Mouse (Mus musculus) embryonic facial prominence, embryonic 13.5 days (tissue): ENCODE results near the gene Baz1a. TPM values are rescaled to one million over a fixed set of nuclear protein-coding genes. Genes with fewer than 3 reads are reported as not detected.

Experiments used
- ATAC-seq: fragments of 200-750 bp; cut with Nextera tagmentation; 2 replicates; pipeline ENCODE4 v1.8.0; 2017; ENCODE audit warnings: low read depth; ENCODE audit not compliant: insufficient number of reproducible peaks, insufficient read depth, low FRiP score, low TSS enrichment
- H3K27ac ChIP-seq: fragments of 300-500 bp; sonication (generic); 2 replicates; pipeline ENCODE4 v1.5.1; 2015; ENCODE audit warnings: moderate library complexity, mild to moderate bottlenecking, inconsistent platforms
- H3K27me3 ChIP-seq: fragments of 300-500 bp; sonication (generic); 2 replicates; pipeline ENCODE4 v1.6.1; 2015; ENCODE audit warnings: mild to moderate bottlenecking, inconsistent platforms
- H3K36me3 ChIP-seq: fragments of 300-500 bp; sonication (generic); 2 replicates; pipeline ENCODE4 v1.6.1; 2015; ENCODE audit warnings: mild to moderate bottlenecking, inconsistent platforms
- H3K4me1 ChIP-seq: fragments of 300-500 bp; sonication (generic); 2 replicates; pipeline ENCODE4 v1.6.1; 2015; ENCODE audit warnings: inconsistent platforms
- H3K4me2 ChIP-seq: fragments of 300-500 bp; sonication (generic); 2 replicates; pipeline ENCODE4 v1.6.1; 2015; ENCODE audit warnings: moderate library complexity, mild to moderate bottlenecking, inconsistent platforms
- H3K4me3 ChIP-seq: fragments of 300-500 bp; sonication (generic); 2 replicates; pipeline ENCODE4 v1.5.1; 2015; ENCODE audit warnings: mild to moderate bottlenecking, inconsistent platforms
- H3K9ac ChIP-seq: fragments of 300-500 bp; sonication (generic); 2 replicates; pipeline ENCODE4 v1.6.1; 2015; ENCODE audit warnings: mild to moderate bottlenecking, inconsistent platforms
- H3K9me3 ChIP-seq: fragments of 300-500 bp; sonication (generic); 2 replicates; pipeline ENCODE4 v1.6.1; 2016; ENCODE audit warnings: inconsistent platforms
- WGBS: fragments of 180-500 bp; shearing (Covaris S2); methylation state at CpG from one replicate; pipeline ENCODE4 v1.1.7; 2015; ENCODE audit warnings: mixed read lengths; 5-methylcytosine and 5-hydroxymethylcytosine counted together
- polyA plus RNA-seq: library from polyadenylated mRNA; unstranded; fragments of >200 nt; fragmentation: Nextera tagmentation; extraction: Ambion mirVana; gene quantifications from 2 replicates; pipeline ENCODE4 v1.2.1, GENCODE M21; 2015

Baz1a gene
- 26.6 and 31.2 TPM in 2 replicates for polyA plus RNA-seq

DNA sequence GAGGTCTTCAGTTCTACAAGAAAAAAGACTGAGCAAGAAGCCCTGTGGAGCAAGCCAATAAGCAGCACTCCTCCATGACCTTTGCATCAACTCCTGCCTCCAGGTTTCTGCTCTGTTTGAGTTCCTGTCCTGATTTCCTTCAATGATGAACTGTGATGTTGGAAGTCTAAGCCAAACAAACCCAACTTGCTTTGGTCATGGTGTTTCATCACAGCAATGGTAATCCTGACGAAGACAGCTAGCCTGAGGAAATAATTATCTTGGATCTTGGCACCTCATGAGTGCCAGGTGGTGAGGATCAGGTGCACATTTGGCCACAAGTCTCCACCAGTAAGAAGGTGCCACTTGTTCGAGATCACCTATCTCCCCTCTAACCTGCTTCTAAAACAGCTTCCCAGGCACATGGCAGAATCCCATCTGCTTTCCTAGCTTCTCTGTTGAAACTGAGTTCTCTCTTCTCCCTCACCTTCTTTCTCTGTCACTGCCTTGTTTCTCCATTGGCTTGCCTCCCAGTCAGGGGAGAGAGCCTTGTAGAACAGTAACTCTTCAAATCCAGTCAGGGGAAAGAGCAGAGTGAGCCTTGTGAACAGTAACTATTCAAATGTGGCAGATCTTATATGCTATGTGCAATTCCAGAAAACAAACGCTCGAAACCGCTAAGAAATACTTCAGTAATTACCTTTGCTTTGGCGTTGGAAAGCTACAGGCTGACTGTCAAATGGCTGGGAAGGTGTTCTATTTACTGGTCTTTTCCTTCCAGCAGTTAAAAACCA is at the start of gene Baz1a:
Gene Baz1a (minus strand): TSS at position 723 of the 773 bp plus-strand sequence.
- no peak for ATAC-seq
- Histone ChIP-seq H3K9me3 (no peaks in the 10 kb centered on the region), H3K4me2 (no peak within 1 kb of the TSS), H3K4me1 (peaks cover 6% of the 10 kb centered on the region; the same call in 1 of the 2 replicates), H3K27me3 (no peaks in the 10 kb centered on the region), H3K4me3 (no peak within 1 kb of the TSS), H3K36me3 (no peaks in the 10 kb centered on the region), H3K9ac (no peak within 1 kb of the TSS), H3K27ac (no peak within 1 kb of the TSS)
- 80% methylated on average over 6 of the region's 6 CpGs for WGBS

DNA sequence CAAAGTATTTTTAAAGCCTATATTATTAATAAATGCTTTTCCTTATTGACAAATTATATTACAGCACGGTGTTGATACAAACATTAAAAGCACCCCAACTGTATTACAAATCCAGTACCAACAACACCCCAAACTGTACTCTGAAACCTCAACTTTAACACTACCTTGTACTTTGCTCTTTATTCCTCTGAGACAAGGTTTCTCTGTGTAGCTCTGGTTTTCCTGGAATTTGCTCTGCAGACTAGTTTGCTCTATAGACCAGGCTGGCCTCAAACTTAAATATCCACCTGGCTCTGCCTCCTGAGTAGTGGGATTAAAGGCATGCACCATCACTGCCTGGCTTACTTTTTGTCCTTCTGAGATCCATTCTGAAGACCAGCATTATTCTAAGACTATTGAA is 48.0 kb upstream of the Baz1a start:
- Histone ChIP-seq H3K27me3 (no peaks in the 10 kb centered on the region), H3K9me3 (no peaks in the 10 kb centered on the region), H3K27ac (no peak overlapping the region), H3K4me3 (no peak overlapping the region), H3K9ac (no peak overlapping the region), H3K4me2 (no peak overlapping the region), H3K36me3 (peaks cover 13% of the 10 kb centered on the region), H3K4me1 (no peaks in the 10 kb centered on the region)
- no peak for ATAC-seq
- WGBS, result 85% methylated on average over 1 of the region's 1 CpGs

DNA sequence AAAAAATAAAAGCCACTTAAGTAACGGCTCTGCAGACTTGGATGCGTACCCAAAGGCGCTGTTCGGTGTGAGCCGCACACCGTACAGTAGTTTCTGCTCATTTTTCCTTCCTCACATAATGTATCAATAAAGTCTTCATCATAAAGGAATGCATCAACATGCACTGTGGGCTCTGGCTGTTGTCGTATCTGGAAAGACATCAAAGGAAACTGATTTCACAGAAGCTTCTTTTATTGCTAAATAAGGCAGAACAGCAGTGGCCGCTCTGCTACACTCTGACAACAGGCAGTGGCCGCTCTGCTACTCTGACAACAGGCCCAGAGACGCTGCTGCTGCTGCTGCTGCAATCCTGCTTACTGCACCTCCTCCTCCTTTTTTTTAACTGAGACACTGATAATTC is 46.9 kb upstream of the Baz1a start:
- no peak for ATAC-seq
- H3K36me3 ChIP-seq, result peaks cover 21% of the 10 kb centered on the region
- 66% methylated on average over 10 of the region's 10 CpGs for WGBS

DNA sequence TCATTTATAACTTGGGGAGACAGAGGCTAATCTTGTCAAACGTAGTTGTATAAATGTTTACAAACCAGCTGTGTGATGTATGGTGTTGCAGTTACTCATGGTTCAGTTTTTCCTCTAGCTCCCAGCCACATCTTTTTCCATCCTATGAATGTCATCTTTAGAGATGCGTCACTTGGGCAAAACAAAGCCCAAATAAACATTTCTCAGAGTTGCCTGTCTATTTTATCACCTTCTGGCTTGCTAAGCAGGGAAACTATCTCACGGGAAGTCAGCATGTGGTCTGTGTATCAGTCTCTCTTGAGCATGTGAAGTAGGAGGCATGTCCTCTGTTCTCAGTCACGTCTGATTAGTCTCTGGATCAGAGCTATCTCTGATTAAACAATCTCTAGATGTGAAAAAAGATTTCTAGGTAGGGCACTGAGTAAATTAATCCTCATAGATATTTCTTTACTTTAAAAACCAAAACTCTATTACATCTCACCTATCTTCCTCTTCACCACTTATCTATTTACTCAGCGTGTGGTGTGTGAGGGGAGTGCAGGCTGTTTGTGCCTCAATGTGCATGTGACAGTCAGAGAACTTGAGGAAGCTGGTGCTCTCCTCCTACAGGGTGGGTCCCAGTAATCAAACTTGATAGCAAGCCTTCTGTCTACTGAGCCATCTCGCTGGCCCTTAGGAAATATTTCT is 46.2 kb upstream of the Baz1a start:
- H3K9ac ChIP-seq, result no peak overlapping the region
- H3K27me3 ChIP-seq, result no peaks in the 10 kb centered on the region
- WGBS, result 81% methylated on average over 6 of the region's 6 CpGs
- no peaks in the 10 kb centered on the region for H3K9me3 ChIP-seq
- ATAC-seq, result no peak
- H3K4me1 ChIP-seq, result no peaks in the 10 kb centered on the region
- H3K27ac ChIP-seq, result no peak overlapping the region
- H3K36me3 ChIP-seq, result peaks cover 23% of the 10 kb centered on the region
- no peak overlapping the region for H3K4me3 ChIP-seq
- H3K4me2 ChIP-seq, result no peak overlapping the region

More for the DNA sequence above, 46.9 kb upstream of the Baz1a start:
- H3K9ac ChIP-seq, result no peak overlapping the region
- H3K9me3 ChIP-seq, result no peaks in the 10 kb centered on the region
- H3K27ac ChIP-seq, result no peak overlapping the region
- H3K4me1 ChIP-seq, result no peaks in the 10 kb centered on the region
- no peak overlapping the region for H3K4me2 ChIP-seq
- H3K4me3 ChIP-seq, result no peak overlapping the region
- H3K27me3 ChIP-seq, result no peaks in the 10 kb centered on the region

DNA sequence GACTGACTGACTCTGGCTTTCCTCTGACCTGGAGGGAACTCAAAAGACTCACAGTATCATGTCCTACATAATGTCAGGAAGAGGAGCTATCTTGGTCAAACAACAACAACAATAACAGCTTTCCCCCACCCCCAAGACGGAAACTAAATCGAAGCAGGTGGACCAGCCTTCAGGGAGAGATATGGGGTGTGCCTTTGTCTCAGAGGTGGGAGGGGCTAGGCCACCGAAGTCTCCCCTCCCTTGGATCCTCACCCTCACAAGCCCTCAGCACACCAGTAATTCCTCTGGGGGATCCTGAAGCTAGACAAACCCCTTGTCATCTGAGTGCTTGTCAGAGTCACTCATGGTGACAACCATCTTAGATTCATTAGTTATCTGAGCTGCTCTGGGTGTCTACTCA is 45.7 kb upstream of the Baz1a start:
- H3K9ac ChIP-seq, result no peak overlapping the region
- H3K36me3 ChIP-seq, result peaks cover 23% of the 10 kb centered on the region
- H3K27ac ChIP-seq, result no peak overlapping the region
- no peaks in the 10 kb centered on the region for H3K9me3 ChIP-seq
- no peaks in the 10 kb centered on the region for H3K4me1 ChIP-seq
- no peak overlapping the region for H3K4me2 ChIP-seq
- no peak for ATAC-seq
- WGBS, result 58% methylated on average over 3 of the region's 3 CpGs
- H3K4me3 ChIP-seq, result no peak overlapping the region
- no peaks in the 10 kb centered on the region for H3K27me3 ChIP-seq

DNA sequence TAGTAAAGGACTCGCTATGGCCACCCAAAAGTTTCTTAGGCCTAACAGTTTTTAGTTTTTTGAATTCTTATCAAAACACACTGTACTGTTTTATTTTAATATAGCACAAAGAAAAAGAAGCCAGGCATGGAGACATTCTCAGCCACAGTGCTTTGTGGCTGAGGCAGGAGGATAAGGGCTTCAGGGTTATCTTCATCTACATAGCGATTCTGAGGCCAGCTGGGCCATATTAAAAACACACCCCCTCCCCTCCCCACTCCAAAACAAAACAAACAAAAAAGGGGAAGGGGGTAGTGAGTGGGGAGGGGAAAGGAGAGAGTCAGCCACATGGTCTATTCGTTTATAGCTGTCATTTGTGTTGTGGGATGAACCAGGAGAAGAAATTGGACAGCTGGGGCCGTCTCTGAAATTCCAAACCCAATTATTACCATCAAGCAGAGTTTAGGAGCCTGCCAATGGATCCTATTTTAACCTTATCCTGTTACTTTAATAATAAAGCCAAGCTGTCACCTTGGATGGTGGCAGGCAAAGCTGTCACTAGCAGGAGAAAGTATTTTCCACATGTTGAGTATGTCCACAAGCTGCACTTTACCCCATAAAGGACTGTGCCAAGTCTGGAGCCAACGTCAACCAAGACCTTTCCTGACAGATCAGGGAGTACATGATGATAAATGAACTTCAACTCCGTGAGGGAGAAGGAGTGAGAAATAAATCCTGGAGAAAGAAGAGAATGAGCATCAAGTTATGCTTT is 44.9 kb upstream of the Baz1a start:
- ATAC-seq, result no peak
- Histone ChIP-seq H3K9ac (no peak overlapping the region), H3K9me3 (no peaks in the 10 kb centered on the region), H3K4me3 (no peak overlapping the region), H3K4me2 (no peak overlapping the region), H3K36me3 (peaks cover 23% of the 10 kb centered on the region), H3K27ac (no peak overlapping the region), H3K4me1 (no peaks in the 10 kb centered on the region), H3K27me3 (no peaks in the 10 kb centered on the region)
- WGBS, result 59% methylated on average over 6 of the region's 6 CpGs

DNA sequence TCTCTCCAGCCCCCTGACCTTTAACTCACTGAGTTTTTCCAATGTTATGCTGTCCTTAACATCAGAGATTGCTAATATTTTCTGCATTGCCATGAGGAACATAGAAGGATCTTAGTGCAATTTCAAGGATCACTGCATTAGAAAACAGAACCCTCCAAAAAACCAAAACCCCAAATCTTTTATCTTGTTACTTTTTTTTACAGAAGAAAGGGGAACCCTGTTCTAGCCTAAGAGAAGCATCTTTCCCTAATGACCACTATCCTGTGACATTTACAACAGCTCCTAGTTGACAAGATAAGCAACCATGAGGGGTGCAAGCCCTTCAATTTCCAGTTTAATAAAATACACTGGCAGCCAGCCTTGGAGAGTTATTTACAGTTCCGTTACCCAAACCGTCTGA is 42.6 kb upstream of the Baz1a start:
- H3K9ac ChIP-seq, result no peak overlapping the region
- 88% methylated on average over 2 of the region's 2 CpGs for WGBS
- H3K4me2 ChIP-seq, result no peak overlapping the region
- H3K4me1 ChIP-seq, result no peaks in the 10 kb centered on the region
- no peaks in the 10 kb centered on the region for H3K27me3 ChIP-seq
- no peaks in the 10 kb centered on the region for H3K9me3 ChIP-seq
- no peak overlapping the region for H3K4me3 ChIP-seq
- no peak for ATAC-seq
- peaks cover 35% of the 10 kb centered on the region for H3K36me3 ChIP-seq
- no peak overlapping the region for H3K27ac ChIP-seq

DNA sequence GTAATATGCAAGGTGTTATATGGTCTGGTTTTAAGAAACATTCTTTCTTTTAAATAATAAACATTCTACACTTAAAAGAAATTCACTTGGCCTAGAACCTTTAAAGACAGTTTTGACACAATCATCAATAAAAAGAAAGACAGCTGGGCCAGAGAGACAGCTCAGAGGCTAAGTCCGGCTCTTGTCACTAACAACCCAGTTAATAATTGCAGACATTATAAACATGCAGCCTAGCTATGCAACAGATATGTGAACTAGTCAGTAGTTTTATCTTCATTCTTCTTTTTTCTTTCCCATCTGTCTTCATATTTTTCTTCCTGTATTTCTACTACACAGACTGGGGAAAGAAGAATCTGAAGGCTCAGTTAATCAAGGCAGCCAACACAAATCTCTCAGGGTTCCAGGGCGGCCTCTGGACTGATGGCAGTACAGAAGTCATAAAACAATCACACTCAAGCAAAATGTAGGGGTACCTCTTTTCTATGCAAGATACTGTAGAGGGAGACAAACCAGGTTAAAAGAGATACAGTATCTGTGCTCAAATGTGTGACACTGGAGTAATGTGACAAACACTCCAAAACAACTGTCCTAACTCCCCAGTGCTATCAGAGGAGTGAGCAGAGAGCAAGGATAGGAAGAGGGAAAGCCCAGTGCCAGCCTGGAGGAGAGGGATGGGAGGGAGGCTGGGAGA is 40.5 kb upstream of the Baz1a start:
- H3K36me3 ChIP-seq, result peaks cover 32% of the 10 kb centered on the region
- no peak overlapping the region for H3K9ac ChIP-seq
- H3K27me3 ChIP-seq, result no peaks in the 10 kb centered on the region
- H3K9me3 ChIP-seq, result no peaks in the 10 kb centered on the region
- H3K4me2 ChIP-seq, result no peak overlapping the region
- H3K27ac ChIP-seq, result no peak overlapping the region
- no peak overlapping the region for H3K4me3 ChIP-seq
- ATAC-seq, result no peak
- WGBS, result 85% methylated on average over 2 of the region's 2 CpGs
- H3K4me1 ChIP-seq, result no peaks in the 10 kb centered on the region

DNA sequence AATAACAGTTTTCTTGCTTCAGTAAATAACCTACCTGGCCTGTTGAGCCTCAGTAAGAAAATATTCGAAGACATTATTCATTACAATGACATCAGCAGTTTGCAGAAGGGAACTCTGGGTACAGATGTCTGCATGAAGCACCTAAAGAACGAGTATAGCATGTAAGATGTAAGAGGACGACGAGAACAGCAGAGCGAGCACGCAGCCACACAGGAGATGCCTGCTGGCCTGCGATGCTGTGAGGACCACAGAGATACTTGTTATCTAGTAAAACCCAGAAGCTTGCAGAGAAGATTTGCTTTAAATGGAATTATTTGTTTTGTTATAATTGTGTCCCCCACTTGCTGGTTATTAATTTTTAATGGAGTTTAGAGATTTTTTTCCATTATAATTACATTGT is 39.1 kb upstream of the Baz1a start:
- Histone ChIP-seq H3K9me3 (no peaks in the 10 kb centered on the region), H3K36me3 (peaks cover 29% of the 10 kb centered on the region), H3K4me3 (no peak overlapping the region), H3K27me3 (no peaks in the 10 kb centered on the region), H3K4me2 (no peak overlapping the region), H3K27ac (no peak overlapping the region), H3K4me1 (no peaks in the 10 kb centered on the region), H3K9ac (no peak overlapping the region)
- ATAC-seq, result no peak
- 93% methylated on average over 7 of the region's 7 CpGs for WGBS

DNA sequence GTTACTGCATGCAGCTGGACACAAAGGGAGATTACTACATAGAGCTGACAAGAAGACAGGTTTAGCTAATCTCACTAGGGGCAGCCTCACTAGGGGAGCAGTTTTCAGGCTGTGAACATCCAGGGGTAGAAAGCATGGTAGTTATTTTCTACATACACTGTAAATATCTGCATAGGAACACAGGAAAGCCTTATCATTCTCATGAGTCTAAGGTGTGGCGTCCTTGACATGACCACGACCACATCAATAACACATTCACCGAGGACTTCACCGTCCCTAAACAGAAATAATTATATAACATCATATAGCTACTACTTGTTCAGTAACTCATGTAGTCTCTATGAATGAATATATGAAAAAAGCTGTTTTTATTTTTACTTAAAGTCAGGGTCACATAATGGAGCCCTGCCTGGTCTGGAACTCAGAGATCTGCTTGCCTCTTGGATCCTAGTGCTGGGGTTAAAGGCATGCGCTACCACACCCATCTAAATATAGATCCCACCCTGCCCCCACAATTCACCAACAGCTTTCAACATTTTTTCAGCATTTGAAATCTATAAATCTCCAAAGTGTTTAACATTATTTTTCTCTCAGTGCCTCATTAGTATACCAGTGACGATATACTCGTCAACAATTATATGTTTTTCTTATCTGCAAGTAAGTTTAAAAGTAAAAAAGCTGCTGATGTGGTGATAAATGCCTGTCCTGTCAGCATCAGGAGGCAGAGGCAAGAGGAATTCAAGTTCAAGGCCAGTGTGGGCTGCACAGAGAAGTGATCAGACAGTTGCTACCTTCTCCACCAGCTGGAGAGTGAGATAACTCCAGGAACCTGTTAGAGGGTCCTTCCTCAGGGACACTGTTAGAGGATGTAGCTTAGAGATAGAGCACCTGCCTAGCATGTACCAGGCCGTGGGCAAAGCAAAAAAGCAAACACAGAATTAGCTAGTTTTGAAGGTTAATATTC is 37.3 kb upstream of the Baz1a start:
- H3K36me3 ChIP-seq, result peaks cover 36% of the 10 kb centered on the region
- no peak overlapping the region for H3K4me2 ChIP-seq
- H3K9ac ChIP-seq, result no peak overlapping the region
- ATAC-seq, result no peak
- 91% methylated on average over 8 of the region's 8 CpGs for WGBS
- no peaks in the 10 kb centered on the region for H3K4me1 ChIP-seq
- H3K9me3 ChIP-seq, result no peaks in the 10 kb centered on the region
- H3K27ac ChIP-seq, result no peak overlapping the region
- H3K27me3 ChIP-seq, result no peaks in the 10 kb centered on the region
- H3K4me3 ChIP-seq, result no peak overlapping the region
